Mouse (Mus musculus) spleen, adult 2 months (tissue): Measurements from ENCODE around the gene Tmprss9.

ENCODE experiments used
- CTCF ChIP-seq: fragments of 200-500 bp; IDR thresholded peaks from 2 replicates; pipeline ENCODE4 v1.5.1; 2011; ENCODE audit warnings: mild to moderate bottlenecking, inconsistent platforms; ENCODE audit not compliant: insufficient read depth, insufficient read length, insufficient replicate concordance; ENCODE audit errors: extremely low read depth
- POLR2A ChIP-seq: fragments of 200-500 bp; IDR thresholded peaks from 2 replicates; pipeline ENCODE4 v1.6.1; 2011; ENCODE audit warnings: low read depth, low read length, inconsistent platforms

- no peak for TF ChIP-seq POLR2A
- no peak for TF ChIP-seq CTCF
Observed at GRCm38 (mm10) chr10:80904004-80904693, 32.5 kb downstream of the Tmprss9 start.
